Mouse (Mus musculus) left cerebral cortex, adult 2 months (tissue): ENCODE data around the gene Ang2. TPM values are rescaled to one million over a fixed set of nuclear protein-coding genes. Genes with fewer than 3 reads are reported as not detected.
"Not testable (repeated sequence)": the region's sequence is repeated elsewhere in the genome, so short reads cannot be mapped to it uniquely, and the experiment has no call there.

Experiments used
- DNase-seq, 2 experiments: peaks; one replicate each; pipeline ENCODE4 v3.0.0; 2021 to 2022; ENCODE audit warnings: low spot score in 2 of 2, mixed read lengths in 1 of 2; ENCODE audit errors: extremely low spot score in 1 of 2
- H3K27ac ChIP-seq: fragments of 200-600 bp; 2 replicates; pipeline ENCODE4 v1.8.1; 2022
- H3K4me3 ChIP-seq: fragments of 200-600 bp; 2 replicates; pipeline ENCODE4 v1.8.1; 2022
- CTCF ChIP-seq: fragments of 200-600 bp; IDR thresholded peaks from 2 replicates; pipeline ENCODE4 v1.8.1; 2022; ENCODE audit warnings: antibody characterized with exemption, mild to moderate bottlenecking, moderate library complexity
- intact Hi-C: fragments of 180-260 bp; cut with DNase I; formaldehyde crosslinking; loops from one replicate; pipeline ENCODE4 v1.15.1; 2025
- total RNA-seq, 2 experiments: library from RNA; stranded (reverse); gene quantifications; 2 replicates each; pipeline ENCODE4 v1.2.3; 2021

Gene Ang2
- total RNA-seq, 2 experiments from 2014 or later: not detected

DNA sequence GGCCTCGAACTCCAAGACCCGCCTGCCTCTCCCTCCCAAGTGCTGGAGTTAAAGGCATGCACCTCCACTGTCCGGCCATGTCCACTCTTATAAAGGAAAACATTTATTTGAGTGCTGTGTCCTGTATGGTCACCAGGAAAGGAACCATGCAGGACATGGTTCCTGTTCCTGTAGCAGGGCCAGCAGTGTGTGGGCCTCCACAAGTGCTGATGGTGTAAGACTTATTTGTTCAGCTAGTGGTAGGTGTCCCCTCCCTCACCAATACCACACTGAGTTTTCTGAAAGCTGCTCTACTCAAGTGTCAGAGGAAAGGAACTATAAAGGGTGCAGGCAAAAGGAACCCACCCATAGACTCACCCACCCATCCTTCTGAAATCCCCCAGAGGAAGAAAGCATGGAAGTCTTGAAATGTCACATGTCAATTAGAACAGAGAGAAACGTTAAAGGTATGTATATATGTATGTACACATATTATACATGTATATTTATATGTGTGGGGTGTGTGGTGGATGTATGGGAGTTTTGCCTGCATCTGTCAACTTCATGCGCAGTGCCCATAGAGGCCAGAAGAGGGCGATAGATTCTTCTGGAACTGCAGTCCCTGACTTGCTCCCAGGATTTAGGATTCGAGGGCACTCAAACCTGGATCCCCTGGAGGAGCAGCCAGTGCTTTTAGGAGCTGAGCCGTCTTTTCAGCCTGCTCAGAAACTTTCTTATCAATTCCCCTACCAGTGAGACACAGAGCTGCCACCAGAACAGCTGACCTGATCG, 26.7 kb downstream of the Ang2 start:
- not testable (repeated sequence) for H3K4me3 ChIP-seq, H3K27ac ChIP-seq
- intact Hi-C loops: loop anchor here (5.0 kb wide), 1 partner anchor 70 kb away; no protein-coding TSS in a partner anchor
- peak in 1 of 2 experiments; percentile 20 for DNase-seq
- TF ChIP-seq CTCF: peak; percentile 61

DNA sequence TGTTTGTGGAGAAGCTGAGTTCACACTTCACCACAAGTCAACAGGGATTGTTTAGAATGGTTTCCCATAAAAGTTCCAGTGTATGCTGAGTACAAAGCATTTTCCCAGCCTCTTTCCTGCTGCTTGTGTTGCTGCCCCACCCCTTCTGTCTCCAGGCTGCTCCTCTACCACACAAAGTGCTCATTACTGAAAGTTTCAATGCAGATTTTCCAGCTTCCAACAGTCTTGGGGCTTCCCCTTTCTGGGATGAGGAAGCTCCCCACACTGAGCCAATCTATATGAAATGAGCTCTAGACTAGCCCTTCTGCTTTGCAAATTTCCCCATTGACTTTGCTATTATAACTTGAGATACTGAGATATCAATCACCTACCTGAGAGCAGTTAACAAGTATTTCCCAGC, 32.9 kb downstream of the Ang2 start:
- H3K4me3 ChIP-seq: no peak overlapping the region
- H3K27ac ChIP-seq: no peak overlapping the region
- no peak for DNase-seq
- no peak for TF ChIP-seq CTCF
- intact Hi-C loops: no loop called here

GRCm38 (mm10) chr14:51165435-51165834, 33.5 kb downstream of the Ang2 start:
- no peak for TF ChIP-seq CTCF
- no peak for DNase-seq
- intact Hi-C loops: no loop called here
- Histone ChIP-seq H3K27ac (no peak overlapping the region), H3K4me3 (no peak overlapping the region)

DNA sequence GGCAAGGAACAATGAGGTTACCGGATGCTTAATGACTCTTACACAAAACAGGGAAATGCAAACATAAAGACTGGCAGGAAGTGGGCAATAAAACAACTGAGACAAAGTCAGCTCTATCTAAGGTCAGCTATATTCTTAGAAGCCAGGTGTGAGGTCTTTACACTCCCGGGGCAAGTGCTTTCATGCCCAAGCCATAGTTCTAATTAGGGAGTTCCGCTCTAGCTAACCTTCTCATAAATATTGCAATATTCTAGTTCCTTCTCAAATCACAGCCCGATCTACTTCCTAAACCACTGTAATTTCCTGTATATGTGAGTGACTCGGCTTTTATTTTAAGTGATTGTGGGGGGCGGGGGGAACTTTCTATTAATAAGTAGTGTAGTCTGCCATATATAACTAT, 35.6 kb downstream of the Ang2 start:
- H3K4me3 ChIP-seq, DNase-seq, H3K27ac ChIP-seq, intact Hi-C loops: not testable (repeated sequence)

DNA sequence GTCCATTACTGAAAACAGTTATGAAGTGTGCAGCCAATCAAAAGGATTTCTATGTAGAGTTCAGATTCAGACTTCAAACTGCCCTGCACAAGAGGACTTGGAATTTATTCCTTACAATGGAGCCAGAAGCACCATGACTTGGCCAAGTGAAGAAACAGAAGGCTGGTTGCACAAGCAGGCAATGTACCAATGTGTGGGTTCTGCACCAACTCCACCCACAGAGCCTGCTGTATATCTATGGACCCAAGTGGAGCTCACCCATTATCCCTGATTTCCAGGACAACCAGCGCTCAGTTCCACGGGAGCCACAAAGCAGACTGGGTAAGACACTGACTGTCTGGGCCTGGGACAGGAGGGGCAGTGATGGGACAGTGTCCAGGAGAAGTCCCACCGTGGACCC, 37.0 kb downstream of the Ang2 start, which contains the start of gene Rnase2b:
Gene Rnase2b (plus strand): TSS at position 285 of the 400 bp plus-strand sequence.
- intact Hi-C loops, H3K27ac ChIP-seq, DNase-seq, H3K4me3 ChIP-seq: not testable (repeated sequence)

DNA sequence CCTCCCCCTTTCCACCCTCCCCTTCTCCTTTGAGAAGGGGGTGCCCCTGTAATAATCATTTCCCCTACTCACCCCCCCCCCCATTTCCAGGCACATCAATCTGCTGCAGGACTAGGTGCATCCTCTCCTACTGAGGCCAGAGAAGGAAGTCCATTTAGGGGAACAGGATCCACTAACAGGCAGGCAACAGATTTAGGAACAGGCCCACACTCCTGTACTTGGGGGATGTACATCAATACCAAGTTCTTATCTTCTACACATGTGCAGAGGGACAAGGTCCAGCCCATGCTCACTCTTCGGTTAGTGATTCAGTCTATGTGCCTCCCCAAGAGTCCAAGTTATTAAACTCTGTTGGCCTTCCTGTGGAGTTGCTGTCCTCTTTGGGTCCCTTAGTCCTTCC, 41.9 kb downstream of the Ang2 start:
- DNase-seq: no peak
- intact Hi-C loops: no loop called here
- Histone ChIP-seq H3K27ac (no peak overlapping the region), H3K4me3 (no peak overlapping the region)
- TF ChIP-seq CTCF: no peak

DNA sequence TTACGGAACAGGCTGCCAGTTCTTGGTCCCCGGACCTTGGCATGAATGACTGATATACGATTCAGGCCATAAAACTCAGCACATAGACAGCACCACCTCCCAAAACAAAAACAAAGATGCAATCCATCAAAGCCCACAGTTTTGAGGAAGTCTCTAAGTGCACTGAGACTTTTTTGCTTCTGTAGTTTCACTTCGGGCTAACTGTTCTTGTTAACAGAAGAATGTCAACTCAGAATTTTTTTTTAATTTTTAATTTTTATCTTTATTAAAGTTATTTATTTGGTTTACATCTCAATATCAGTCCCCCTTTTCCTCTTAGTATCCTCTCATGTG, 42.2 kb downstream of the Ang2 start:
- TF ChIP-seq CTCF: no peak
- no peak for DNase-seq
- intact Hi-C loops: no loop called here
- no peak overlapping the region for H3K27ac ChIP-seq
- H3K4me3 ChIP-seq: no peak overlapping the region

GRCm38 (mm10) chr14:51156056-51156735, 42.8 kb downstream of the Ang2 start:
- H3K4me3 ChIP-seq: no peak overlapping the region
- intact Hi-C loops: no loop called here
- no peak for TF ChIP-seq CTCF

GRCm38 (mm10) chr14:51152249-51152870, 46.6 kb downstream of the Ang2 start:
- TF ChIP-seq CTCF: no peak
- no peak overlapping the region for H3K4me3 ChIP-seq
- no peak for DNase-seq
- no peak overlapping the region for H3K27ac ChIP-seq
- intact Hi-C loops: no loop called here

More at GRCm38 (mm10) chr14:51156056-51156735, 42.8 kb downstream of the Ang2 start:
- H3K27ac ChIP-seq: no peak overlapping the region
- no peak for DNase-seq

GRCm38 (mm10) chr14:51150206-51150831, 48.6 kb downstream of the Ang2 start:
- TF ChIP-seq CTCF: no peak

GRCm38 (mm10) chr14:51149164-51149563, 49.8 kb downstream of the Ang2 start:
- TF ChIP-seq CTCF: no peak
- Histone ChIP-seq H3K27ac (no peak overlapping the region), H3K4me3 (no peak overlapping the region)
- DNase-seq: no peak
- intact Hi-C loops: no loop called here

More at GRCm38 (mm10) chr14:51150206-51150831, 48.6 kb downstream of the Ang2 start:
- H3K27ac ChIP-seq: no peak overlapping the region
- no peak overlapping the region for H3K4me3 ChIP-seq
- intact Hi-C loops: no loop called here
- DNase-seq: no peak

GRCm38 (mm10) chr14:51148006-51148405, 50.9 kb downstream of the Ang2 start:
- DNase-seq: no peak
- no peak overlapping the region for H3K27ac ChIP-seq
- intact Hi-C loops: no loop called here
- no peak for TF ChIP-seq CTCF
- no peak overlapping the region for H3K4me3 ChIP-seq
